Mouse (Mus musculus) E14TG2a.4 (cell line): Measurements from ENCODE around the gene Gcnt1.

Experiments used
- H3K27me3 ChIP-seq: 2 replicates; pipeline ENCODE4 v1.6.1; 2014; ENCODE audit warnings: low read length, control low read depth; ENCODE audit not compliant: insufficient read depth
- H3K36me3 ChIP-seq: 2 replicates; pipeline ENCODE4 v1.6.1; 2014; ENCODE audit warnings: low read length, control low read depth; ENCODE audit not compliant: insufficient read depth
- H3K4me1 ChIP-seq: replicated peaks from 2 replicates; pipeline ENCODE4 v1.6.1; 2014; ENCODE audit warnings: low read depth, low read length, control low read depth
- H3K4me3 ChIP-seq: replicated peaks from 2 replicates; pipeline ENCODE4 v1.5.1; 2014; ENCODE audit warnings: mild to moderate bottlenecking, low read length
- H3K9me3 ChIP-seq: 2 replicates; pipeline ENCODE4 v1.6.1; 2014; ENCODE audit warnings: low read length, control low read depth
- CTCF ChIP-seq: conservative IDR thresholded peaks from 2 replicates; pipeline ENCODE4 v1.5.1; 2014; ENCODE audit warnings: low read length
- NANOG ChIP-seq: IDR thresholded peaks from 2 replicates; pipeline ENCODE4 v1.6.1; 2014; ENCODE audit warnings: borderline replicate concordance, low read length, mixed read lengths
- POU5F1 ChIP-seq: IDR thresholded peaks from 2 replicates; pipeline ENCODE4 v1.6.1; 2014; ENCODE audit warnings: low read length, borderline replicate concordance

Gene Gcnt1

DNA sequence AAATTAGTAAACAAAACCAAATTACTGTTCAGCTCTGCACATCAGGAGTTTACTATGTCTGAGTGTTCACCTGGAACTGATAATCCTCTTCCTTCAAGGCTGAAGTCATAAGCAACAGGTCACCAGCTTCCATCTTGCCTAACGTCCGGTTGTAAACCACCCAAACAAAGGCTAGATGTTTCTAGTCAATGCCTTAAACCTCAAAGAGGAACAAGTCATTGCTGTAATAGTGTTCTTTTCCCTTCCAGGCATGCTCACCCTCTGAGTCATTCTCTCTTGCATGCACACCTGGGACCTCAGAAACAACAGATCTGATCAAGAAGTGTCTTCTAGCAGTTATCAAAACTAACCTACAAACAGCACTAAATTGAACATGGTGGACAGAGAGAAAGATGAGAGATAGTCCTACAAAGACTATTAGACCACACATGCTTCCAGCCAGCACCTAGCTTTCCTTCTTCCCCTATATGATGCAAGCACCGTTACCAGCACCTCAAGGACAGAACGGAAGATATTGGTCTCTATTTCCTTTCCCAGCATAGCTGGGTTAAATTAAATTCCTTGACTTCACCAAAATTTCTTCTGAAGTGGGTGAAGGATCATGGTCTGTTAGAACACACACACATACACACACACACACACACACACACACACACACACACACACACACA is 94.1 kb downstream of the Gcnt1 start:
- Histone ChIP-seq H3K27me3 (no peaks in the 10 kb centered on the region), H3K36me3 (no peaks in the 10 kb centered on the region), H3K9me3 (no peaks in the 10 kb centered on the region), H3K4me3 (no peak overlapping the region), H3K4me1 (no peaks in the 10 kb centered on the region)
- TF ChIP-seq CTCF (no peak), NANOG (no peak), POU5F1 (no peak)
